Mouse (Mus musculus) liver, embryonic 14.5 days (tissue): Measurements from ENCODE around the gene Sumo2. TPM values are rescaled to one million over a fixed set of nuclear protein-coding genes. Genes with fewer than 3 reads are reported as not detected.
"Not testable (repeated sequence)": the region's sequence is repeated elsewhere in the genome, so short reads cannot be mapped to it uniquely, and the experiment has no call there.

Source experiments
- ATAC-seq: fragments of 200-750 bp; cut with Nextera tagmentation; 2 replicates; pipeline ENCODE4 v1.8.0; 2017; ENCODE audit warnings: moderate number of reproducible peaks, mild to moderate bottlenecking, moderate library complexity; ENCODE audit not compliant: insufficient read depth
- DNase-seq, 3 experiments: peaks; one replicate each; pipeline ENCODE4 v3.0.0-alpha.2; 2012 to 2013; ENCODE audit warnings: low read depth in 3 of 3, low spot score in 3 of 3
- H3K27ac ChIP-seq: fragments of 300-500 bp; sonication (generic); 2 replicates; pipeline ENCODE4 v1.5.1; 2014; ENCODE audit warnings: moderate library complexity, mild to moderate bottlenecking, control low read depth, inconsistent platforms
- H3K27me3 ChIP-seq: fragments of 300-500 bp; sonication (generic); 2 replicates; pipeline ENCODE4 v1.6.1; 2014; ENCODE audit warnings: mild to moderate bottlenecking, low read length, moderate library complexity; ENCODE audit not compliant: control insufficient read depth, insufficient read depth
- H3K36me3 ChIP-seq: fragments of 300-500 bp; sonication (generic); replicated peaks from 2 replicates; pipeline ENCODE4 v1.6.1; 2014; ENCODE audit warnings: low read depth; ENCODE audit not compliant: control insufficient read depth, insufficient read depth
- H3K4me1 ChIP-seq, 2 experiments: fragments of 200-500 bp in 1 of 2; fragments of 300-500 bp in 1 of 2; sonication (generic) in 1 of 2; replicated peaks; 2 replicates each; pipeline ENCODE4 v1.6.1; 2012 to 2014; ENCODE audit warnings: antibody characterized with exemption in 1 of 2, inconsistent platforms in 1 of 2, low read length in 1 of 2; ENCODE audit not compliant: control insufficient read depth in 2 of 2, insufficient read depth in 2 of 2
- H3K4me2 ChIP-seq: fragments of 300-500 bp; sonication (generic); 2 replicates; pipeline ENCODE4 v1.6.1; 2014; ENCODE audit warnings: low read depth, mild to moderate bottlenecking, control low read depth, moderate library complexity
- H3K4me3 ChIP-seq, 2 experiments: fragments of 200-500 bp in 1 of 2; fragments of 300-500 bp in 1 of 2; sonication (generic) in 1 of 2; 2 replicates each; pipeline ENCODE4 v1.5.1; 2012 to 2014; ENCODE audit warnings: low read depth in 2 of 2, low read length in 2 of 2, mild to moderate bottlenecking in 2 of 2, control low read depth in 1 of 2, inconsistent platforms in 1 of 2, moderate library complexity in 1 of 2; ENCODE audit not compliant: insufficient read depth in 1 of 2
- H3K9ac ChIP-seq: fragments of 300-500 bp; sonication (generic); replicated peaks from 2 replicates; pipeline ENCODE4 v1.6.1; 2014; ENCODE audit warnings: mild to moderate bottlenecking, control low read depth, moderate library complexity
- H3K9me3 ChIP-seq: fragments of 300-500 bp; sonication (generic); 2 replicates; pipeline ENCODE4 v1.6.1; 2016; ENCODE audit warnings: low read length, mixed read lengths; ENCODE audit not compliant: control insufficient read depth
- CTCF ChIP-seq: IDR thresholded peaks from 2 replicates; pipeline ENCODE4 v1.5.1; 2016; ENCODE audit warnings: antibody characterized with exemption, low read depth, control low read depth
- EP300 ChIP-seq: IDR thresholded peaks from 2 replicates; pipeline ENCODE4 v1.6.1; 2016; ENCODE audit warnings: antibody characterized with exemption, low read depth
- WGBS: fragments of 180-500 bp; shearing (Covaris S2); extraction: QIAGEN DNeasy Blood & Tissue Kit; methylation state at CpG from one replicate; pipeline ENCODE4 v1.1.7; 2014; ENCODE audit not compliant: insufficient replicate concordance; 5-methylcytosine and 5-hydroxymethylcytosine counted together
- polyA plus RNA-seq, 2 experiments: library from polyadenylated mRNA; depleted of rRNA in 1 of 2; stranded (reverse) in 1 of 2; unstranded in 1 of 2; fragments of >200 nt; fragmentation: Nextera tagmentation in 1 of 2; extraction: Ambion mirVana in 1 of 2; gene quantifications; 2 replicates each; pipeline versions ENCODE4 v1.2.1 to v1.2.3; 2012 to 2014

Sumo2 gene
- polyA plus RNA-seq, 2 experiments, result 198 to 393 TPM

DNA sequence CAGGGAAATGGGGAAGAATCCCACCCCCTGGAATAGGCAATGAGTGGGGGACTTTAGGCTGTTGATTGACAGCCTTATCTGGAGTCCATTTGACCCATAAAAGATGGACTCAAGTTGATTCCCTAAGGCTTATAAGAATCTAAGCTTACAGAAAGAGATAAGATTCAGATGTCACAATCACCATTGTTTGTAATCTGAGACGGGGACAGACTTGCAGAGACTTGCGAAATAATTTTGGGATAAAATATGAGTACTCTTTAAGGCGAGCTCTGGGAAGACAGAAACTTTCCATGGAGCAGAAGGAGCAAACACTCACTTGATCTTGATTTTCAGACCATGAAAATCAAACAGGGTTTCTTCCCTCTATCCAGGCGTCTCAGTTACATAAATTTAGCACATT is 7.5 kb upstream of the Sumo2 start:
- TF ChIP-seq EP300, result no peak
- TF ChIP-seq CTCF, result no peak
- no peak overlapping the region for H3K9ac ChIP-seq
- 50% methylated on average over 4 of the region's 4 CpGs for WGBS
- no peak overlapping the region for H3K4me2 ChIP-seq
- H3K9me3 ChIP-seq, result no peaks in the 10 kb centered on the region
- DNase-seq (no peak), ATAC-seq (no peak)
- no peaks in the 10 kb centered on the region for H3K36me3 ChIP-seq
- no peaks in the 10 kb centered on the region for H3K4me1 ChIP-seq
- no peak overlapping the region for H3K27ac ChIP-seq
- H3K27me3 ChIP-seq, result no peaks in the 10 kb centered on the region
- no peak overlapping the region for H3K4me3 ChIP-seq

GRCm38 (mm10) chr11:115538045-115538444 is 2.0 kb upstream of the Sumo2 start:
- H3K4me3 ChIP-seq, result no peak overlapping the region
- no peaks in the 10 kb centered on the region for H3K9me3 ChIP-seq
- TF ChIP-seq CTCF (peak; percentile 29), EP300 (no peak)
- H3K4me2 ChIP-seq, result no peak overlapping the region
- peak in 1 of 3 experiments; percentile 22 for DNase-seq
- no peak overlapping the region for H3K9ac ChIP-seq
- WGBS, result 24% methylated on average over 2 of the region's 2 CpGs
- no peak overlapping the region for H3K27ac ChIP-seq
- peaks cover 15 to 20% of the 10 kb centered on the region in 2 experiments for H3K4me1 ChIP-seq
- H3K36me3 ChIP-seq, result peaks cover 13% of the 10 kb centered on the region
- no peaks in the 10 kb centered on the region for H3K27me3 ChIP-seq
- ATAC-seq, result no peak

GRCm38 (mm10) chr11:115536856-115537568 is 936 bp upstream of the Sumo2 start:
- ATAC-seq (no peak), DNase-seq (no peak)
- Histone ChIP-seq H3K4me2 (peak overlapping the region; percentile 95), H3K9me3 (no peaks in the 10 kb centered on the region), H3K9ac (no peak overlapping the region; the same call in 1 of the 2 replicates), H3K27ac (peak overlapping the region; percentile 87), H3K4me1 (peaks cover 15 to 20% of the 10 kb centered on the region in 2 experiments), H3K36me3 (peaks cover 24% of the 10 kb centered on the region), H3K27me3 (no peaks in the 10 kb centered on the region), H3K4me3 (peak overlapping the region in 1 of 2 experiments; percentile 97; a peak in 2 of 4 replicates)
- no peak for TF ChIP-seq EP300
- TF ChIP-seq CTCF, result no peak
- WGBS, result 82% methylated on average over 10 of the region's 10 CpGs

DNA sequence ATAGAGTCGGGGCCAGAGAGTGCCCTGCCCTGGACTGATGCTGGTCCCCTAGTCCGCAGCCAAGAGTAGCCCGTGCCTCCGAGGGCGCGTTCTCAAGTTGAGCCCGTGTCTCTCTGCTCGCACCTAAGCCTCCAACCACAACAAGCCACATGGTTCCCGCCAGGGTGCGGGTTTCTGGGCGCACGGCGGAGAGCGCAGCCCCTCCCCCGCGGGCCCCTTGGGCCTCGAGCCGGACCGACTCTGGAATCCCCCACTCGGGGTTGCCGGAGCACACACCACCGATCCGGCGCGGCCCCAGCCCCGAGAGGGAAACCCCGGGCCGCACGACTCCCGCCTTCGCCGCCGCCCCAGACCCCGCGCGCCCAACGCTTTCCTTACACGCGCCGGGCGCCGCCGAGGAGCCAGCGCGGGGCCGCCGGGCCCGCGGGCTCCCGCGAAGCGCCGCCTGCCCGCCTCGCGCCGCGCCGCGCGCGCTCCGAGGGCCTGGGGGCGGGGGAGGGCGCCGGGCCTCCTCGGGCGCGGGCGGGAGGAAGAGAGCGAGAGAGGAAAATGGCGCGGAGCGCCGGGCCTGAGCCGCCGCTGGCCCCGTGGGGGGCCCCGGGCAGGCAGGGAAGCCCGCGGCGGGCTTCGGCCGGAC is 557 bp downstream of the Sumo2 start:
- Histone ChIP-seq H3K4me1 (peaks cover 15 to 20% of the 10 kb centered on the region in 2 experiments), H3K9ac (peak overlapping the region; percentile 99), H3K27ac (peak overlapping the region; percentile 87), H3K9me3 (no peaks in the 10 kb centered on the region), H3K27me3 (no peaks in the 10 kb centered on the region), H3K4me3 (peak overlapping the region; percentile 96 to 97), H3K36me3 (peaks cover 32% of the 10 kb centered on the region), H3K4me2 (peak overlapping the region; percentile 95)
- DNase-seq (peak; percentile 38 to 55 (median 45)), ATAC-seq (peak; percentile 75)
- no peak for TF ChIP-seq EP300
- no peak for TF ChIP-seq CTCF
- WGBS, result under 1% methylated on average over 76 of the region's 84 CpGs

- Histone ChIP-seq H3K4me3 (peak overlapping the region; percentile 96 to 97), H3K9me3 (no peaks in the 10 kb centered on the region), H3K27ac (peak overlapping the region; percentile 87), H3K27me3 (no peaks in the 10 kb centered on the region), H3K9ac (peak overlapping the region; percentile 99), H3K4me1 (peaks cover 15 to 20% of the 10 kb centered on the region in 2 experiments), H3K4me2 (peak overlapping the region; percentile 95), H3K36me3 (peaks cover 38% of the 10 kb centered on the region)
- no peak for TF ChIP-seq EP300
- TF ChIP-seq CTCF, result no peak
- DNase-seq, result no peak
- WGBS, result 4% methylated on average over 11 of the region's 11 CpGs
- no peak for ATAC-seq
Measured at GRCm38 (mm10) chr11:115534759-115535371, 1.2 kb downstream of the Sumo2 start.

- H3K36me3 ChIP-seq, result peaks cover 73% of the 10 kb centered on the region
- not testable (repeated sequence) for H3K4me2 ChIP-seq, ATAC-seq, H3K27ac ChIP-seq, H3K4me1 ChIP-seq, H3K27me3 ChIP-seq, DNase-seq, H3K9ac ChIP-seq, H3K4me3 ChIP-seq, H3K9me3 ChIP-seq
- 72% methylated on average over 3 of the region's 3 CpGs for WGBS
Measured at GRCm38 (mm10) chr11:115526446-115526845, 9.6 kb downstream of the Sumo2 start.
